Mouse (Mus musculus) stomach, embryonic 15.5 days (tissue): ENCODE data around the gene Mapkapk5. TPM values are rescaled to one million over a fixed set of nuclear protein-coding genes. Genes with fewer than 3 reads are reported as not detected.
"Not testable (repeated sequence)": the region's sequence is repeated elsewhere in the genome, so short reads cannot be mapped to it uniquely, and the experiment has no call there.

ENCODE experiments used
- ATAC-seq: fragments of 200-750 bp; cut with Nextera tagmentation; 2 replicates; pipeline ENCODE4 v1.8.0; 2017; ENCODE audit warnings: low read depth, moderate number of reproducible peaks, moderate TSS enrichment; ENCODE audit not compliant: insufficient read depth, low FRiP score
- H3K27ac ChIP-seq: fragments of 300-500 bp; sonication (generic); 2 replicates; pipeline ENCODE4 v1.5.1; 2015; ENCODE audit warnings: mild to moderate bottlenecking, inconsistent platforms
- H3K27me3 ChIP-seq: fragments of 300-500 bp; sonication (generic); replicated peaks from 2 replicates; pipeline ENCODE4 v1.6.1; 2015; ENCODE audit warnings: inconsistent platforms
- H3K36me3 ChIP-seq: fragments of 300-500 bp; sonication (generic); 2 replicates; pipeline ENCODE4 v1.6.1; 2015; ENCODE audit warnings: inconsistent platforms
- H3K4me1 ChIP-seq: fragments of 300-500 bp; sonication (generic); 2 replicates; pipeline ENCODE4 v1.6.1; 2015; ENCODE audit warnings: inconsistent platforms
- H3K4me2 ChIP-seq: fragments of 300-500 bp; sonication (generic); 2 replicates; pipeline ENCODE4 v1.6.1; 2015; ENCODE audit warnings: mild to moderate bottlenecking, inconsistent platforms
- H3K4me3 ChIP-seq: fragments of 300-500 bp; sonication (generic); replicated peaks from 2 replicates; pipeline ENCODE4 v1.5.1; 2015; ENCODE audit warnings: inconsistent platforms
- H3K9ac ChIP-seq: fragments of 300-500 bp; sonication (generic); 2 replicates; pipeline ENCODE4 v1.6.1; 2015; ENCODE audit warnings: inconsistent platforms
- H3K9me3 ChIP-seq: fragments of 300-500 bp; sonication (generic); 2 replicates; pipeline ENCODE4 v1.6.1; 2016; ENCODE audit warnings: inconsistent platforms
- WGBS: fragments of 180-500 bp; shearing (Covaris S2); methylation state at CpG from one replicate; pipeline ENCODE4 v1.1.7; 2015; 5-methylcytosine and 5-hydroxymethylcytosine counted together
- polyA plus RNA-seq: library from polyadenylated mRNA; unstranded; fragments of >200 nt; fragmentation: Nextera tagmentation; extraction: Ambion mirVana; gene quantifications from 2 replicates; pipeline ENCODE4 v1.2.1, GENCODE M21; 2015

Mapkapk5 gene
- polyA plus RNA-seq, 1 experiment from 2014 or later = 48.9 TPM

DNA sequence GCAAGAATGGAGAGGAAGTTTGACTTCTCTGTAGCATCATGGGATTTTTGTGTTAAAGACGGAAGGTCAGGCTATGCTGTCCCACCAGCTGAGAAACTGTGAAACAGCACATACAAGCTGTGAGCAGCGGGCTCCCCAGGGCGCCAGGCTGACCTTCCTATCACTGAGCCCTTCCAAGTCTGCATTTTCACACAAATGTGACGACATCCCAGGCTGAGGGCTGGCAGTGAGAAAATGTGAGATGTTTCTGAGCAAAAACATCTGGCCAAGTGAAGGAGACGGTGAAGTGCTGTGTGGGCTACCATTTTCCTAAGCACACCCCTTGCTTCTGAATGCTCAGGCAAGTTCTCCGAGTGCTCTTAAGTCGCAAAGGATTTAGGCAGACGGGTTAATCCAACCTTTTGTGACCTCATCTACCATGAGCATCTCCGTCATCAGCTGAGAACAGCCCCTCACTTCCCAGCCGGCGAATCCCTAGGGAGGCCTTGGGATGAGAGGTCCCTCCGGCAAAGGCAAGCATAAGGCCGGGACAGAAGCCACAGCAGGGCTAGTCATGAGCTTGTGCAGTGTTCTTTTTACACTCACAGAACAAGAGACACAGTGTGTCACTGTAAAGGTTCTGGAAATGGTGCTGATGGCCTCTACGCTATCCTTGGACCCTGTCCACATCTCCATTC is 19.8 kb downstream of the Mapkapk5 start:
- no peak overlapping the region for H3K9ac ChIP-seq
- no peaks in the 10 kb centered on the region for H3K27me3 ChIP-seq
- no peak for ATAC-seq
- no peak overlapping the region for H3K4me3 ChIP-seq
- no peak overlapping the region for H3K4me2 ChIP-seq
- H3K27ac ChIP-seq = no peak overlapping the region
- H3K9me3 ChIP-seq = no peaks in the 10 kb centered on the region
- peaks cover 54% of the 10 kb centered on the region for H3K36me3 ChIP-seq
- 76% methylated on average over 14 of the region's 14 CpGs for WGBS
- H3K4me1 ChIP-seq = no peaks in the 10 kb centered on the region

DNA sequence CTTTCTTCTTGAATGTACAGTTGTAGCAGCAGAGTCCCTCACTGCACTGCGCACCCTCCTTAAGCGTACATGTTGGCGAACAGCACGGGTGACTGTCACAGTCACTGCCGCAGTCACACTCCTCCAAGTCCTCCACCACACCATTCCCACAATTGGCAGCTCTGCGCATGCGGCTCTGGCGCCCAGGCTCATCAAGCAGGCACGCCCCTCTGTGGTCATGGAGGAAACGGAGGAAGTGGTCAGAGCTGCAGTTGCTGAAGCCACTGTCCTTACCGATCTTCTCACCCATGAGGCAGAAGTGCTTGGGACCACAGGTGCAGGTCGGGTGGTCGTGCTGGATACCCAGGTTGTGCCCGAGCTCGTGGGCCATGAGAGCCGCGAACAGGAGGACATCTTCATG is 25.9 kb downstream of the Mapkapk5 start:
- H3K9ac ChIP-seq, H3K27me3 ChIP-seq, ATAC-seq, H3K4me1 ChIP-seq, H3K4me2 ChIP-seq, H3K4me3 ChIP-seq, H3K9me3 ChIP-seq, H3K27ac ChIP-seq: not testable (repeated sequence)
- peaks cover 24% of the 10 kb centered on the region for H3K36me3 ChIP-seq
- WGBS = 85% methylated on average over 11 of the region's 17 CpGs

- Histone ChIP-seq H3K27ac (no peak overlapping the region), H3K9ac (no peak overlapping the region), H3K4me3 (no peak overlapping the region), H3K36me3 (peaks cover 17% of the 10 kb centered on the region; the same call in 1 of the 2 replicates), H3K4me2 (no peak overlapping the region), H3K9me3 (no peaks in the 10 kb centered on the region), H3K4me1 (no peaks in the 10 kb centered on the region), H3K27me3 (no peaks in the 10 kb centered on the region)
- no peak for ATAC-seq
- WGBS = 85% methylated on average over 9 of the region's 9 CpGs
These were observed 26.7 kb downstream of the Mapkapk5 start for GRCm38 (mm10) chr5:121518983-121519382.

DNA sequence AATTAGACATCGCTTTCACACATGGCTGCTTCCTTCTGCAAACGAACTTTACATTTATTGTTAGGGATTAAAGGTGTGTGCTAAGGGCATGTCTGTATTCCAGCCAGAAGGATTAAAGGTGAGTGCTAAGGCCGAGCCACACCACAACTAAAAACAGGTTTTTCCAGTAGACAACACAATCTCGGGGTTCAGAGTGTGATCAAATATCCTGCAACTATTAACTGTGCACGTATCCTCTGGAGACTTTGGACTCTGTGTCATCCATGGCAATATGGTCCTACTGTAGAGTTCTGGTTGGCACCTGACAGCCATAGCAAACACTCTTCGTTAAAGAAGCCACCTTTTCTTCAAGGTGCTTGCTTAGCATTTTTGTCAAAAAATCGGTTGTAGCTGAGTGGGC is 35.7 kb downstream of the Mapkapk5 start:
- Histone ChIP-seq H3K4me1 (no peaks in the 10 kb centered on the region), H3K27ac (no peak overlapping the region), H3K4me2 (no peak overlapping the region), H3K9ac (no peak overlapping the region), H3K4me3 (no peak overlapping the region), H3K27me3 (no peaks in the 10 kb centered on the region), H3K36me3 (no peaks in the 10 kb centered on the region), H3K9me3 (no peaks in the 10 kb centered on the region)
- no peak for ATAC-seq
- WGBS = 69% methylated on average over 7 of the region's 7 CpGs

DNA sequence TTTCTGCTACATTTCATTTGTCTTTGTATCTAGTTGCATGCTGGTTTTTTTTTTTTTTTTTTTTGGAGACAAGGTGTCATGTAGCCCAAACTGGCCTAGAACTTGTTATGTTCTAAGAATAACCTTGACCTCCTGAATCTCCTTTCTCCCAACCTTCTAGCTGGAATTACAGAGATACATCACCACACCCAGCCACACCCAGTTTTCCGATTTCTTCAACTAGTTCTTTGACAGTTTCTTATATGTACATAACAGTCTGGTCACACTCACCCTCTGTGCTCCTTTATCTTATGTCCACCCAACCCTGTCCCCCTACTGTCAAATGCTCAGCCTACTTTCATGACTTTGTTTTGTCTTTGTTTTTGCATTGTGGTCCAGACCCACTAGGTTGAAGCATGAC is 38.9 kb downstream of the Mapkapk5 start:
- Histone ChIP-seq H3K27me3 (no peaks in the 10 kb centered on the region), H3K4me3 (no peak overlapping the region), H3K9ac (no peak overlapping the region), H3K4me1 (no peaks in the 10 kb centered on the region), H3K36me3 (no peaks in the 10 kb centered on the region), H3K9me3 (no peaks in the 10 kb centered on the region), H3K4me2 (no peak overlapping the region), H3K27ac (no peak overlapping the region)
- no peak for ATAC-seq
- WGBS = 69% methylated on average over 1 of the region's 1 CpGs

DNA sequence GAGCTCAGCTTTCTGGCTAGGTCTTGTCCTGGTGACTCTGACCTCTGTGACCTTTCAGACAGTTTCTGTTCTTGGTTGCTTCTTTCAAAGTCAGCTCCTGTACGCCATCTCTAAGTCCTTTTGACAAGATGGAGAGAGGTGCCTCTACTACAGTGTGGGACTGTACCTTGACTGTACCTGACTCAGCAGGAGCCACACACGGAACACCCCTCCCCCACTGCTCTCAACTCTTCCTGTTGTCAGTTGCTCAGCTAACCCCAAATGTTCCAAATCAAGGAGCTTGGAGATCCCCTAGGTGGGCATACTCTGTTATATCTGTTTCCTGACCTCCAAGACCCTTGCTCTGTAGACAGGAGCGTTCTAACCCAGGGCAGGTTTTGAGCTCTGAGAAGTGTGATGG is 42.5 kb downstream of the Mapkapk5 start, which contains the start of gene Adam1b:
Gene Adam1b, minus strand, starts transcription at position 205 of the 400 bp plus-strand sequence.
- no peak within 1 kb of the TSS for H3K4me2 ChIP-seq
- 63% methylated on average over 3 of the region's 3 CpGs for WGBS
- H3K36me3 ChIP-seq = no peaks in the 10 kb centered on the region
- no peak within 1 kb of the TSS for H3K4me3 ChIP-seq
- H3K9me3 ChIP-seq = no peaks in the 10 kb centered on the region
- no peaks in the 10 kb centered on the region for H3K4me1 ChIP-seq
- ATAC-seq = no peak
- H3K27ac ChIP-seq = no peak within 1 kb of the TSS
- no peak within 1 kb of the TSS for H3K9ac ChIP-seq
- H3K27me3 ChIP-seq = no peaks in the 10 kb centered on the region

DNA sequence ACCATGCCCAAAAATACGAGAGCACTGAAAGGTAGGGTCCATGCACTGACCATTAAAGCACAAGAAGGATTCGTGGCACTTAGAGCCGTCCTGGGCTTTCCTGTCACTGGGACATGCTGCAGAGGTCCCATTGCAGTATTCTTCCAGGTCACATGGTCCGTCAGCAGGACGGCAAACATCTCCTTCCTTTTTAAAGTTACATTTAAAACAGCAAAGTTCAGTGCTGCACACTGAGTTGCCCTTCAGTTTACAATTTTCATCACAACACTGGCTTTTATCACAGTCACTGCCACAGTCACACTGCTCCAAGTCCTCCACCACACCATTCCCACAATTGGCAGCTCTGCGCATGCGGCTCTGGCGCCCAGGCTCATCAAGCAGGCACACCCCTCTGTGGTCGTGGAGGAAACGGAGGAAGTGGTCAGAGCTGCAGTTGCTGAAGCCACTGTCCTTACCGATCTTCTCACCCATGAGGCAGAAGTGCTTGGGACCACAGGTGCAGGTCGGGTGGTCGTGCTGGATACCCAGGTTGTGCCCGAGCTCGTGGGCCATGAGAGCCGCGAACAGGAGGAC is 44.2 kb downstream of the Mapkapk5 start:
- H3K9ac ChIP-seq, H3K27ac ChIP-seq, H3K36me3 ChIP-seq, H3K4me1 ChIP-seq, ATAC-seq, H3K4me2 ChIP-seq, H3K4me3 ChIP-seq, H3K9me3 ChIP-seq, H3K27me3 ChIP-seq: not testable (repeated sequence)
- 60% methylated on average over 11 of the region's 17 CpGs for WGBS

DNA sequence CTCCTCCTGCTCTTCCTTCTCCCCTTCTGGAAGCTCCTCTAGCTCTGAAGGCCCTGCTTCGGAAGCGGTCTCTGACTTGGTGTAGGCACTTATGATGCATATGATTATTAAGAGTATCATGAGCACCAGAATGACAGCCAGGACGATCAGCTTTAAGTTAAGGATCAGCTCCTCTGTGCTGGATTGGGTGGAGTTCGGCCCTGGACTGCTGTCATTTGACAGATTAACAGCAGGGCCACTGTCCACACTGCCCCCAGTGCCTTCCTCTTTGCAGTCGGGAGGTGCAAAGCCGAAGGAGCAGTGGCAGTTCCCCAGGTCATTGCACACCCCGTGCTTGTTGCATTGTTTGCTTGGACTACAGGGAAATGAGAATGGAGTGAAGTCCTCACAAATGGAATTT is 45.0 kb downstream of the Mapkapk5 start:
- WGBS = 58% methylated on average over 7 of the region's 7 CpGs

GRCm38 (mm10) chr5:121493305-121493704 is 52.4 kb downstream of the Mapkapk5 start:
- Histone ChIP-seq H3K27ac (no peak overlapping the region), H3K9me3 (no peaks in the 10 kb centered on the region), H3K4me2 (no peak overlapping the region), H3K4me3 (no peak overlapping the region), H3K4me1 (no peaks in the 10 kb centered on the region), H3K36me3 (no peaks in the 10 kb centered on the region), H3K27me3 (no peaks in the 10 kb centered on the region), H3K9ac (no peak overlapping the region)
- WGBS = 69% methylated on average over 8 of the region's 8 CpGs
- ATAC-seq = no peak

More for the DNA sequence above, 45.0 kb downstream of the Mapkapk5 start:
- no peak overlapping the region for H3K4me3 ChIP-seq
- H3K4me1 ChIP-seq = no peaks in the 10 kb centered on the region
- no peak for ATAC-seq
- no peak overlapping the region for H3K4me2 ChIP-seq
- H3K27ac ChIP-seq = no peak overlapping the region
- H3K27me3 ChIP-seq = no peaks in the 10 kb centered on the region
- no peaks in the 10 kb centered on the region for H3K9me3 ChIP-seq
- H3K36me3 ChIP-seq = no peaks in the 10 kb centered on the region
- H3K9ac ChIP-seq = no peak overlapping the region

GRCm38 (mm10) chr5:121484801-121485200 is 60.9 kb downstream of the Mapkapk5 start:
- no peak for ATAC-seq
- Histone ChIP-seq H3K4me3 (no peak overlapping the region), H3K27ac (no peak overlapping the region), H3K27me3 (no peaks in the 10 kb centered on the region), H3K9ac (no peak overlapping the region), H3K4me2 (no peak overlapping the region), H3K9me3 (no peaks in the 10 kb centered on the region), H3K36me3 (no peaks in the 10 kb centered on the region), H3K4me1 (no peaks in the 10 kb centered on the region)
- 65% methylated on average over 5 of the region's 5 CpGs for WGBS

DNA sequence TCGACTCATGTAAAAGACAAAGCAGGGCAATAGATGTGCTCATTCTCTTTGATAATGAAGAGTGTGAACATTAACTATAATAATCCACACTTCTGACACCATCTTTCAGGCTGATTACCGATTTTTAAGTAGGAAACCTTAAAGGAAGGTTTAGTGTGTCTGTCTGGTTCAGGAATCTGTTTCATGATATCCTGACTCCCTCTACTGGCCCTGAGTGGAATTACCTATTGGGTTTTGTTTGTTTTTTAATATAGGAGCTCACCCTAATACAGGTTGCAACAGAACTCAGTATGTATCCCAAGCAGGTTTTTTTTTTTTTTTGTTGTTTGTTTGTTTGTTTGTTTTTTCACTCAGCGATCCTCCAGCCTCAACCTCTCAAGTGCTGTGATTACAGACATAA is 68.0 kb downstream of the Mapkapk5 start:
- no peak overlapping the region for H3K27ac ChIP-seq
- H3K4me2 ChIP-seq = no peak overlapping the region
- H3K9me3 ChIP-seq = no peaks in the 10 kb centered on the region
- H3K36me3 ChIP-seq = no peaks in the 10 kb centered on the region
- ATAC-seq = no peak
- H3K27me3 ChIP-seq = no peaks in the 10 kb centered on the region
- H3K4me1 ChIP-seq = no peaks in the 10 kb centered on the region
- H3K4me3 ChIP-seq = no peak overlapping the region
- 29% methylated on average over 3 of the region's 3 CpGs for WGBS
- H3K9ac ChIP-seq = no peak overlapping the region

DNA sequence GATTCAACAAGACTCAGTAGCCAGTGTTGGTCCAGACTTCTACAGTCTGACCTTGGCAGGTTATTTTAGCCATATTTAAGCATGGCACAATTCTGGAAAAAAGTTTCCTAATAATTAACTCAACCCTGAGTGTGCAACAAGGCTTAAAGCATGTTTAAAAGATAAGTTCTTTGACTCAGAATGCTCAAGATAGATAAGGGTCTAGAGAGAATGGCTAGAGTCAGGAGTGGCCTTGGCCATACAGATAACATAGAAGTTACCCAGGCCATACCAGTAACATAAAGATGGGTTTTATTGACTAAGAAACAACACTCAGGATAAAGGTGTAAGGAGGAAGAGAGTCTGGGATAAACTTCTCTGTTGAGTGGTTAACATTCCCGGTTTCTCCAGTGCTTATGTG is 69.7 kb downstream of the Mapkapk5 start:
- H3K27ac ChIP-seq = no peak overlapping the region
- H3K36me3 ChIP-seq = no peaks in the 10 kb centered on the region
- WGBS = 63% methylated on average over 1 of the region's 1 CpGs

More for the DNA sequence above, 69.7 kb downstream of the Mapkapk5 start:
- Histone ChIP-seq H3K27me3 (no peaks in the 10 kb centered on the region), H3K4me3 (no peak overlapping the region), H3K9me3 (no peaks in the 10 kb centered on the region), H3K4me1 (no peaks in the 10 kb centered on the region), H3K4me2 (no peak overlapping the region), H3K9ac (no peak overlapping the region)
- ATAC-seq = peak; percentile 70; the same call in 1 of the 2 replicates
